Mouse (Mus musculus): Measurements from ENCODE around the gene Lpin3. TPM values are rescaled to one million over a fixed set of nuclear protein-coding genes. Genes with fewer than 3 reads are reported as not detected.

Lpin3 gene
- polyA plus RNA-seq, 1 experiment from 2014 or later = 1.2 TPM

GRCm38 (mm10) chr2:160891045-160891444 is 10.6 kb downstream of the Lpin3 start:
- TF ChIP-seq CTCF (IDR thresholded peaks at IDR 0.05; ENCODE audit: low read depth) = no peak
- TF ChIP-seq EP300 (IDR thresholded peaks at IDR 0.05; ENCODE audit: low read depth) = no peak
- no peaks in the 10 kb centered on the region for H3K36me3 ChIP-seq (replicated peaks; ENCODE audit: insufficient read depth, low read length)
- ATAC-seq (no peak), DNase-seq (no peak)
- H3K27ac ChIP-seq (ENCODE audit: low read depth) = no peak overlapping the region
- H3K9me3 ChIP-seq (ENCODE audit: low read length) = no peaks in the 10 kb centered on the region
- peaks cover 8% of the 10 kb centered on the region; the same call in 1 of the 2 replicates for H3K4me1 ChIP-seq (ENCODE audit: insufficient read depth)
- no peak overlapping the region for H3K9ac ChIP-seq (replicated peaks)
- no peak overlapping the region for H3K4me3 ChIP-seq (ENCODE audit: low read depth, low read length)
- no peaks in the 10 kb centered on the region for H3K27me3 ChIP-seq (ENCODE audit: insufficient read depth, low read length)
- 72% methylated on average over 5 of the region's 5 CpGs for WGBS (ENCODE audit: insufficient replicate concordance)
- H3K4me2 ChIP-seq (ENCODE audit: low read depth, low read length) = no peak overlapping the region

GRCm38 (mm10) chr2:160891697-160892096 is 11.2 kb downstream of the Lpin3 start:
- H3K4me2 ChIP-seq (ENCODE audit: low read depth, low read length) = no peak overlapping the region
- ATAC-seq = no peak
- H3K27me3 ChIP-seq (ENCODE audit: insufficient read depth, low read length) = no peaks in the 10 kb centered on the region
- H3K4me1 ChIP-seq (ENCODE audit: insufficient read depth) = peaks cover 8% of the 10 kb centered on the region; the same call in 1 of the 2 replicates
- TF ChIP-seq CTCF (IDR thresholded peaks at IDR 0.05; ENCODE audit: low read depth) (no peak), EP300 (IDR thresholded peaks at IDR 0.05; ENCODE audit: low read depth) (no peak)
- no peak overlapping the region for H3K4me3 ChIP-seq (ENCODE audit: low read depth, low read length)
- 80% methylated on average over 9 of the region's 9 CpGs for WGBS (ENCODE audit: insufficient replicate concordance)
- no peak for DNase-seq
- no peak overlapping the region for H3K9ac ChIP-seq (replicated peaks)
- no peaks in the 10 kb centered on the region for H3K9me3 ChIP-seq (ENCODE audit: low read length)
- H3K27ac ChIP-seq (ENCODE audit: low read depth) = no peak overlapping the region
- H3K36me3 ChIP-seq (replicated peaks; ENCODE audit: insufficient read depth, low read length) = no peaks in the 10 kb centered on the region

- DNase-seq (no peak), ATAC-seq (no peak)
- 58% methylated on average over 7 of the region's 7 CpGs for WGBS (ENCODE audit: insufficient replicate concordance)
These were observed 21.4 kb downstream of the Lpin3 start for GRCm38 (mm10) chr2:160901656-160902412.

GRCm38 (mm10) chr2:160905301-160905700 is 24.8 kb downstream of the Lpin3 start:
- ATAC-seq (no peak), DNase-seq (no peak)
- Histone ChIP-seq H3K9me3 (ENCODE audit: low read length) (no peaks in the 10 kb centered on the region), H3K27me3 (ENCODE audit: insufficient read depth, low read length) (no peaks in the 10 kb centered on the region; the same call in 1 of the 2 replicates), H3K4me3 (ENCODE audit: low read depth, low read length) (no peak overlapping the region), H3K4me2 (ENCODE audit: low read depth, low read length) (no peak overlapping the region), H3K27ac (ENCODE audit: low read depth) (no peak overlapping the region), H3K9ac (replicated peaks) (no peak overlapping the region), H3K4me1 (ENCODE audit: insufficient read depth) (no peaks in the 10 kb centered on the region), H3K36me3 (replicated peaks; ENCODE audit: insufficient read depth, low read length) (no peaks in the 10 kb centered on the region)
- 88% methylated on average over 12 of the region's 12 CpGs for WGBS (ENCODE audit: insufficient replicate concordance)
- TF ChIP-seq CTCF (IDR thresholded peaks at IDR 0.05; ENCODE audit: low read depth) = no peak
- no peak for TF ChIP-seq EP300 (IDR thresholded peaks at IDR 0.05; ENCODE audit: low read depth)

More at GRCm38 (mm10) chr2:160901656-160902412, 21.4 kb downstream of the Lpin3 start:
- Histone ChIP-seq H3K27ac (ENCODE audit: low read depth) (no peak overlapping the region), H3K4me1 (ENCODE audit: insufficient read depth) (no peaks in the 10 kb centered on the region), H3K9ac (replicated peaks) (no peak overlapping the region), H3K27me3 (ENCODE audit: insufficient read depth, low read length) (no peaks in the 10 kb centered on the region), H3K4me2 (ENCODE audit: low read depth, low read length) (no peak overlapping the region), H3K9me3 (ENCODE audit: low read length) (no peaks in the 10 kb centered on the region), H3K36me3 (replicated peaks; ENCODE audit: insufficient read depth, low read length) (0 out of 2 replicates have a peak, but pooled peaks cover 3% of the 10 kb centered on the region), H3K4me3 (ENCODE audit: low read depth, low read length) (no peak overlapping the region)
- TF ChIP-seq EP300 (IDR thresholded peaks at IDR 0.05; ENCODE audit: low read depth) = no peak
- no peak for TF ChIP-seq CTCF (IDR thresholded peaks at IDR 0.05; ENCODE audit: low read depth)

- no peak overlapping the region for H3K4me3 ChIP-seq (ENCODE audit: low read depth, low read length)
- no peak for DNase-seq
- H3K9ac ChIP-seq (replicated peaks) = no peak overlapping the region
- H3K36me3 ChIP-seq (replicated peaks; ENCODE audit: insufficient read depth, low read length) = no peaks in the 10 kb centered on the region
- ATAC-seq = no peak
- no peak overlapping the region for H3K4me2 ChIP-seq (ENCODE audit: low read depth, low read length)
- no peaks in the 10 kb centered on the region for H3K4me1 ChIP-seq (ENCODE audit: insufficient read depth)
- no peaks in the 10 kb centered on the region for H3K9me3 ChIP-seq (ENCODE audit: low read length)
- TF ChIP-seq CTCF (IDR thresholded peaks at IDR 0.05; ENCODE audit: low read depth) (no peak), EP300 (IDR thresholded peaks at IDR 0.05; ENCODE audit: low read depth) (no peak)
- H3K27ac ChIP-seq (ENCODE audit: low read depth) = no peak overlapping the region
- H3K27me3 ChIP-seq (ENCODE audit: insufficient read depth, low read length) = peaks cover 7% of the 10 kb centered on the region
- WGBS (ENCODE audit: insufficient replicate concordance) = 61% methylated on average over 5 of the region's 5 CpGs
These were observed 25.6 kb downstream of the Lpin3 start for GRCm38 (mm10) chr2:160906101-160906500.

- no peak overlapping the region for H3K4me3 ChIP-seq (ENCODE audit: low read depth, low read length)
- no peaks in the 10 kb centered on the region for H3K36me3 ChIP-seq (replicated peaks; ENCODE audit: insufficient read depth, low read length)
- DNase-seq (peak; percentile 30), ATAC-seq (no peak)
- no peak overlapping the region for H3K27ac ChIP-seq (ENCODE audit: low read depth)
- no peak overlapping the region for H3K9ac ChIP-seq (replicated peaks)
- peaks cover 31% of the 10 kb centered on the region for H3K27me3 ChIP-seq (ENCODE audit: insufficient read depth, low read length)
- H3K4me2 ChIP-seq (ENCODE audit: low read depth, low read length) = no peak overlapping the region
- TF ChIP-seq CTCF (IDR thresholded peaks at IDR 0.05; ENCODE audit: low read depth) = no peak
- no peak for TF ChIP-seq EP300 (IDR thresholded peaks at IDR 0.05; ENCODE audit: low read depth)
- no peaks in the 10 kb centered on the region for H3K9me3 ChIP-seq (ENCODE audit: low read length)
- 53% methylated on average over 18 of the region's 18 CpGs for WGBS (ENCODE audit: insufficient replicate concordance)
- H3K4me1 ChIP-seq (ENCODE audit: insufficient read depth) = 0 out of 2 replicates have a peak, but pooled peaks cover 4% of the 10 kb centered on the region
These were observed 28.1 kb downstream of the Lpin3 start for GRCm38 (mm10) chr2:160908607-160909006.

Measured in liver, postnatal 0 days (tissue).